Mouse (Mus musculus) embryonic facial prominence, embryonic 10.5 days (tissue): ENCODE results near the gene Foxd2. TPM values are rescaled to one million over a fixed set of nuclear protein-coding genes. Genes with fewer than 3 reads are reported as not detected.

Source experiments
- DNase-seq: peaks from one replicate; pipeline ENCODE4 v3.0.0-alpha.2; 2017; ENCODE audit warnings: low spot score
- H3K27ac ChIP-seq: fragments of 300-500 bp; sonication (generic); replicated peaks from 2 replicates; pipeline ENCODE4 v1.5.1; 2016; ENCODE audit warnings: mild to moderate bottlenecking
- H3K27me3 ChIP-seq: fragments of 300-500 bp; sonication (generic); replicated peaks from 2 replicates; pipeline ENCODE4 v1.6.1; 2016; ENCODE audit warnings: low read depth, mild to moderate bottlenecking; ENCODE audit not compliant: poor library complexity, severe bottlenecking
- H3K36me3 ChIP-seq: fragments of 300-500 bp; sonication (generic); replicated peaks from 2 replicates; pipeline ENCODE4 v1.6.1; 2016; ENCODE audit warnings: mild to moderate bottlenecking, moderate library complexity
- H3K4me1 ChIP-seq: fragments of 300-500 bp; sonication (generic); 2 replicates; pipeline ENCODE4 v1.6.1; 2016
- H3K4me3 ChIP-seq: fragments of 300-500 bp; sonication (generic); 2 replicates; pipeline ENCODE4 v1.5.1; 2016; ENCODE audit warnings: mild to moderate bottlenecking, moderate library complexity
- H3K9me3 ChIP-seq: fragments of 300-500 bp; sonication (generic); 2 replicates; pipeline ENCODE4 v1.6.1; 2016; ENCODE audit warnings: mild to moderate bottlenecking
- WGBS: fragments of 180-500 bp; shearing (Covaris S2); methylation state at CpG from one replicate; pipeline ENCODE4 v1.1.7; 2016; 5-methylcytosine and 5-hydroxymethylcytosine counted together
- polyA plus RNA-seq: library from polyadenylated mRNA; unstranded; fragments of >200 nt; fragmentation: Nextera tagmentation; extraction: Ambion mirVana; gene quantifications from 2 replicates; pipeline ENCODE4 v1.2.1, GENCODE M21; 2016

Gene Foxd2
- polyA plus RNA-seq, 1 experiment from 2014 or later, result 4.8 TPM

DNA sequence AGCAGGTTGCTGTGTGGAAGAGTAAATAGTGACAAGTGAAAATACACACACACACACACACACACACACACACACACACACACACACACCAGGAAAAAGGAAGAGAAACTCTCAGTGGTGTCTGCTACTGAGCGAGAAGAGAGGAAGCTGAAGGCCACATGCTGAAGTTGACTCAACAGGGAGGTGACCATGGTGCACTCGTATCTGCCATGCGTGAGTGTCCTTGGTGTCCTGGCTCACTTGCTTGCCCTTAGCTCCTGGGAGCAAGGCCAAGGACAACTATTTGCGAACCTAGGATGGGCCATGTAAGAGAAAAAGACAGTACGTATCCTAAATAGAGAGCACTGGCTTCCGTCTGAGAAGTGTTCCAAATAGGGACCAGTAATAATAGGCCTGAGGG is 25.5 kb upstream of the Foxd2 start:
- DNase-seq, result peak; percentile 7
- no peak overlapping the region for H3K4me3 ChIP-seq
- H3K36me3 ChIP-seq, result no peaks in the 10 kb centered on the region
- peaks cover 24% of the 10 kb centered on the region for H3K4me1 ChIP-seq
- H3K27me3 ChIP-seq, result peaks cover 96% of the 10 kb centered on the region
- H3K9me3 ChIP-seq, result no peaks in the 10 kb centered on the region
- no peak overlapping the region for H3K27ac ChIP-seq
- WGBS, result 86% methylated on average over 6 of the region's 6 CpGs

DNA sequence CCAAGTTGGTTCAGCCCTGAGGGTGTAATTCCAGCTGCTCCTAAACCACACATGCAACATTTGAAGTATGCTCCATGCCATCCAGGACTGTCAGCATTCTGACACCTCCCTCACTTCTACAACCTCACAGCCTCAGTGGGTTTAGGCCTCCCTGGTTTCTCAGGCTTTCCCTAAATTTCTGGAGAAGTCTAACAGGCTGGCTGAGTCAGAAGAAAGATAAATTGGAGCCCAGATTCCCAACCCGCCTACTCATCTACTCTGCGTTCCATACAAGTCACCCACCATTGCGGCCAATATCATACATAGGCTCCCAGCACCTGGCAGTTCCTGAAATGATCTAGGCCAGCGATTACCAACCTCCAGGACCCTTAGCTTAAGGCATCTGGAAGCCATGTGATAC is 24.1 kb upstream of the Foxd2 start:
- no peaks in the 10 kb centered on the region for H3K36me3 ChIP-seq
- H3K27ac ChIP-seq, result no peak overlapping the region
- WGBS, result 81% methylated on average over 4 of the region's 4 CpGs
- H3K4me3 ChIP-seq, result no peak overlapping the region
- peaks cover 26% of the 10 kb centered on the region for H3K4me1 ChIP-seq
- no peak for DNase-seq
- H3K27me3 ChIP-seq, result peaks cover 96% of the 10 kb centered on the region
- H3K9me3 ChIP-seq, result no peaks in the 10 kb centered on the region

DNA sequence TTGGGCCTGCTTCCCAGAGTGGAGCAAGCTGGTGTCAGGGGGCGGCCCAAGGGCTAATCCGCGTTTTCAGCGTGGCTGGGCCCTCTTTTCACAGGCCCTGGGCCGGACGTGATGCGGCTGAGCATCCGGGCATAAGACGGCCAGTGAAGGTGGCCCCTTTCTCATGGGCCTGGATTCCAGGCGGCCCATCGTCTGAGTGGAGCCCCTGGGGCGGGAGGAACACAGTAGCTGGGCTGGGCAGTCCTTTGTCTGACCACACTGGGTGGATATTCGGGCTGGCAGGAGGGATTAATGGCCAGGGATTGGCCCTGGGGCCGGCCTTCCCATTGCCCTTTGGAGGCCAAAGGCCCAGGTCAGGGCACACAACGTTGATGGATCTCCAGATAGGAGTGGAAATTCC is 20.5 kb upstream of the Foxd2 start:
- Histone ChIP-seq H3K9me3 (no peaks in the 10 kb centered on the region), H3K27ac (no peak overlapping the region), H3K27me3 (peaks cover 99% of the 10 kb centered on the region), H3K4me1 (peaks cover 38% of the 10 kb centered on the region), H3K4me3 (no peak overlapping the region), H3K36me3 (no peaks in the 10 kb centered on the region)
- no peak for DNase-seq
- WGBS, result 18% methylated on average over 15 of the region's 15 CpGs

DNA sequence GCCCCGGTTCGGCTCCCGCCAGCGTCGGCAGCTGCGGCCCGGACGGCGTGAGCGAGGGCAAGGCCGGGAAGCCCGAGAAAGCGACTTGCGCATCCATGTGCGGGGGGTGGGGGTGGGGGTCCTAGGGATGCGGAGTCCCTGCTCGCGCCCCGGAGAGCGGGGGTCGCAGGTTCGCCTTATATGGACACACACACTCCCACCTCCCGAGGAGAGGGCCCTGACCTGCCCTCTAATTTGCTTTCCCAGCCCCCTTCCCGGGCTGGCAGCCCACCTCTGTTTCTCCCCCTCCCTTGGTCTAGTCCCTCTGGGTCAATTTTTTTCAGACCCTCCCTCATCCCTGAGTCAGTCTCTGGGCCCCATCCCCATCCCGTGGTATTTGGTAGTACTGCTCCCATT is 17.2 kb upstream of the Foxd2 start, which contains the start of gene Foxe3:
Foxe3 (minus strand) TSS at position 97 of the 396 bp plus-strand sequence.
- H3K4me1 ChIP-seq, result peaks cover 28% of the 10 kb centered on the region
- peaks cover 96% of the 10 kb centered on the region for H3K27me3 ChIP-seq
- peak; percentile 54 for DNase-seq
- H3K36me3 ChIP-seq, result no peaks in the 10 kb centered on the region
- peak within 1 kb of the TSS; percentile 60 for H3K4me3 ChIP-seq
- WGBS, result 1% methylated on average over 25 of the region's 25 CpGs
- H3K9me3 ChIP-seq, result no peaks in the 10 kb centered on the region
- peak within 1 kb of the TSS; percentile 77 for H3K27ac ChIP-seq

DNA sequence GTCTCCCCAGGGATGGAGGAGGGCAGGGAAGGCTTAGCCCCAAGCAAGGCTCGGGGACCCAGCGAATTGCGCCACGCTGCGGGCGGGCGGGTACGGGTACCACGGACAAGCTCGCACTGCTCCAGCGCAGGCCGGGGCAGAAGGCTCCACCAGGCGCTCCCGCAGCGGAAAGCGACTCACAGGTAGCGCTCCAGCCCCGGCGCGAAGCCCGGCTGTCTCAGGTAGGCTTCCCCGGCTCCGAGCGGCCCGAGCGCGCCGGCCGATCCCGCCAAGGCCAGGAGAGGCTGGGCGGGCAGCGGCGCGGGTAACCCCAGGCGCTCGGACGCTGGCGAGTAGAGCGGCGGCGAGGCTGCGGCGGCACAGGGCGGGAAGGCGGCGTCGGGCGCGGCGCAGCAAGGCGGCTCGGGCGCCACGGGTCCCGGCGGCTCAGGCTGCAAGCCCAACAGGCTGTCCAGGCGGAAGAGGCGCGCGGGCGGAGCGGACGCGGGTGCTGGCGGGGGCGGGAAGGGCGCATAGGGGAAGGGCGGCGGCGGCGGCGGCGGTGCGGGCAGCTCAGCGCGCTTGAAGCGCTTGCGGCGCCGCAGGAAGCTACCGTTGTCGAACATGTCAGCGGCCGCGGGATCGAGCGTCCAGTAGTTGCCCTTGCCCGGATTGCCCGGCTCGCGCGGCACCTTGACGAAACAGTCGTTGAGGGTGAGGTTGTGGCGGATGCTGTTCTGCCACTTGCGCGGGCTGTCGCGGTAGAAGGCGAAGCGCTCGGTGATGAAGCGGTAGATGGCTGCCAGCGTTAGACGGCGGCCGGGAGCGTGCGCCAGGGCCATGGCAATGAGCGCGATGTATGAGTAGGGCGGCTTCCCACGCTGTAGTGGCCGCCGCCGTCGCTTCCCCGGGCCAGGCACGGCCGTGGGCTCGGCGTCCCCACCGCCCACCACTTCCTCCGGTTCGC is 16.6 kb upstream of the Foxd2 start:
- H3K4me1 ChIP-seq, result peaks cover 25% of the 10 kb centered on the region
- DNase-seq, result peak; percentile 75
- H3K4me3 ChIP-seq, result peak overlapping the region; percentile 60
- H3K27me3 ChIP-seq, result peaks cover 95% of the 10 kb centered on the region
- H3K36me3 ChIP-seq, result no peaks in the 10 kb centered on the region
- peak overlapping the region; percentile 77 for H3K27ac ChIP-seq
- under 1% methylated on average over 125 of the region's 125 CpGs for WGBS
- no peaks in the 10 kb centered on the region for H3K9me3 ChIP-seq

DNA sequence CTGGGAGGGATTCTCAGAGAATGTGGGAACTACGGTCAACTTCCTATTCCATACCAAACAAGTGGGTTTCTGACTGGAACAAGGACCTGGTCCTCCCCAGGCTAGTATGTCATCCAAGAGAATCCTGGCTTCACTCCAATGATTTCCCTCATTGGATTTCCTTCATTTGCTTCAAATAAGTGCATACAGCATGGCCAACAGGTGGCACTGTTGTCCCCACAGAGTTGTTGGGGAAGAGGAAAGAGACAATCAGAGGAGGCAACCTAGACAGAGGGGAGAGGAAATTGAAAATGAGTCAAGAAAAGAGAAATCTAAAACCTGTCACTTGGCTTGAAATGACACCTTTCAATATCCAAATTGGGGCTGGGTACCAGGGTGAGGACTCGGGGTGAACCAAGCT is 8.4 kb upstream of the Foxd2 start:
- DNase-seq, result peak; percentile 66
- 44% methylated on average over 2 of the region's 2 CpGs for WGBS
- H3K27ac ChIP-seq, result no peak overlapping the region
- no peaks in the 10 kb centered on the region for H3K9me3 ChIP-seq
- peaks cover 87% of the 10 kb centered on the region for H3K27me3 ChIP-seq
- H3K36me3 ChIP-seq, result no peaks in the 10 kb centered on the region
- H3K4me3 ChIP-seq, result no peak overlapping the region
- peaks cover 18% of the 10 kb centered on the region for H3K4me1 ChIP-seq

DNA sequence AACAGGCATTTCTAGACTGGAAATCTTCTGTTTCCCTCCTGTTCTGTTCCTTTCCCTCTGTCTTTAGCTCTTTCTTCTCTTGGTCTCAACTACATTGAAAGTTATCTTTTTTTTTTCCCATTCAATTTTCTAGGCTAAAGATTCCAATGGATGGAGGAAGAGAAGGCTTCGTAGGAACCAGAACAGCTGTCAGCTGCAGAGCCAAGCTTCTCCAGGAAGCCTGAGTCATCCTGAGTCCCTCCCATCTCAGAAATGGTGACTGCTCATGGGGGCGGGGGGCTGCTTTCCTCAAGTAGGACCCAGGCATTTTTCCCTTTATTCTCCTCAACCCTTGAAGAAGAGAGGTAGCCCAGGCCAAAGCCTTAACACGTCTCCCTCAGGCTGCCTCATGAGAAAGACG is 7.4 kb upstream of the Foxd2 start:
- H3K4me3 ChIP-seq, result no peak overlapping the region
- H3K36me3 ChIP-seq, result no peaks in the 10 kb centered on the region
- no peaks in the 10 kb centered on the region for H3K9me3 ChIP-seq
- H3K27me3 ChIP-seq, result peaks cover 88% of the 10 kb centered on the region
- DNase-seq, result no peak
- WGBS, result 53% methylated on average over 4 of the region's 4 CpGs
- no peak overlapping the region for H3K27ac ChIP-seq
- peaks cover 25% of the 10 kb centered on the region for H3K4me1 ChIP-seq

DNA sequence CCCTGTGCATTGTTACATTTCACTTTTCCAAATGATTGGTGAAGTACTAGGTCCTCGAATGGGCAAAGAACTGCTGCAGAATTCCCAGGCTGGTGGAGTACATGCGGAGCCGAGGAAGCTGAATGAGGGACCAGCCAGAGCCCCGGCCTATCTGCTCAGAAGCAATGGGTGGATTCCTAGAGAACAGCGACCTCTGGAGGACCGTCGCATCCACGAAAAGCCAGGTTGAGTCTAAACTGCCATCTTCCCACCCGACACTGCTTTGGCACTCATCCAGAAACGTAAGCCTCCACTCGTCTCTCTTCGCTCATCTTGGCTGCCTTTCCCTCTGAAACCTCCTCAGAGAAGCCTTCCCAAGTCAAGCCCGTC is 4.9 kb upstream of the Foxd2 start:
- H3K9me3 ChIP-seq, result no peaks in the 10 kb centered on the region
- H3K27ac ChIP-seq, result no peak overlapping the region
- peaks cover 94% of the 10 kb centered on the region for H3K27me3 ChIP-seq
- 2% methylated on average over 13 of the region's 13 CpGs for WGBS
- H3K4me1 ChIP-seq, result peaks cover 44% of the 10 kb centered on the region
- no peaks in the 10 kb centered on the region for H3K36me3 ChIP-seq
- DNase-seq, result peak; percentile 84
- H3K4me3 ChIP-seq, result peak overlapping the region; percentile 45; the same call in 1 of the 2 replicates

DNA sequence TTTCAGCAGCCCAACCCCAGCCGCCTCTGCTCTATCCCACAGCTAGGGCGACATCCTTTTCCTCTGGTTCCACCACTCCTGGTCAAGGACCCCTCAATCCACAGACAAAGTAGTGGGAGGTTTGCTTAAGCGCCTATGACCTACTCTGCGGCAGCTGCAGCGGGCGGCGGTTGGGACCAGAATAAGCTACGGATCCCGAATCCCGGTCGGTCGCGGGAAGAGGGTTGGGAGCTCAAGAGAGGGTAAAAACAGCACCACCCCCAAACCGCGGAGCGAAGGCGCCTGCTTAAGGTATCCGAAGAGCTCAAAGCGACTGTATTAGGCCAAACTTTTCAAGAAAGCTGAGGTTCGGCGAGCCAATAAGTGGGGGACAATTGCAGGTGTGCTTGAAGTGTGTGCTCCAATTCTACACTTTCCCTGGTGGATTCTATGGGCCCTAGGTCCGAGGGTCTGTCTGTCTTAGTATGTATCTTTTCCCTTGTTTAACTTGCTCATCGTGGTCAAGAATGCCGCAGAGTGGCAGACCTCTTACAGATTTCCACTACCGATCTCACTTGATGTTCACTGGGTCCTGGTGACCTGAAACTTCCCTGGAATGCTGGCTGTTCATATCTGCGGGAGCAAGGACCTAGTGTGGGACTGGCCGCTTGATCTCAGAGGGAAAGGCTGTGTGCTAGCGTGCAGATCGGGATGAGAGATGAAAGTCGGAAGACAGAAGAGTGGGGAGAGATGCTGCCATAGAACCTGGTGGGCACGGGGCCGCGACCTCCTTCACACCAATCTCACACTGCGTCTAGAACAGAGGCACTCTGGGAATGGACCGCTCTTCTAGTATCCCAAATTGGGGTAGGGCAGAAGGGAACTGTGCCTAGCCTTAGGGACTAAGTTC is 4.3 kb upstream of the Foxd2 start:
- no peaks in the 10 kb centered on the region for H3K36me3 ChIP-seq
- peak overlapping the region; percentile 45 for H3K4me3 ChIP-seq
- H3K4me1 ChIP-seq, result peaks cover 51% of the 10 kb centered on the region
- WGBS, result 5% methylated on average over 35 of the region's 35 CpGs
- H3K9me3 ChIP-seq, result no peaks in the 10 kb centered on the region
- peaks cover 98% of the 10 kb centered on the region for H3K27me3 ChIP-seq
- peak; percentile 59 for DNase-seq
- no peak overlapping the region for H3K27ac ChIP-seq

DNA sequence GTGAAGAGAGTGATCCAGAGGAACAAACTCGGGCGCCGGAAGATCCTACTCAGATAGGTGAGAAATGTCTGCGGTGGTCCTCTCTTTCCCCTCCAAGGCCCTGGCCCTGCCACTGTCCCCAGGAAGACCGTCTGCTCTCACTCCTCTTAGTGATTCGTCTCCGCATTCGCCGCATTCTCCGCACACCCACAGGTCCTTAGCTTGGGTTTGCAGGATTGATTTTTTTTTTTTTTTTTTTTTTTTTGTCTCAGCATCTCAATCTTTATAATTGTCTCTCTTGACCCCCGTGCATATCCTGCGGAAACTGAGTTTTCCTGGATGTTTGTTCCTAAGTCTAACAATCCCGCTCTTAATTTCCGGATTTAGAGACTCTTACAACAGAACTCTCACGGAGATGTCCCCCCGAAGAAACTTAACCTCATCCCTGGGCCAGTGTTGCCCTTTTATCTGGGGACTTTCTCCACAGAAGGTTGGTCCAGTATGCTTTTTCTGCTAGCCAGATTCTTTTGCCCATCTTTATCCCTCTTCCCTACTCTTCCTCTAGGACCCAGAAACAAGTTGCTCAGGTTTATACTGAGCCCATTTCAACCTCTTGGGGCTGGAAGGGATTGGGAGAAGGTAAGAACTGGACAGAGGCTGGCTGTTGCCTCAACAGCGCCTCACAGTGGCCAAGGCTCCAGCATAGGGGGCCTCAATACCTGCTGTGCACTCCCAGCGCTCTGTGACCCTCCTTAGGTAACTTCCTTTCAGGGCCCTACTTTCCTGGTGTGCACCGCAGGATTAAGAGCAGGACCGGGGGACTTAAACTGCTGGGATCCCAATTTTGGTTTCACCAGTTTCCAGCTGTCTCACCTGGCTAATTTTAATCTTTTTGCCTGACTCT is 1.2 kb upstream of the Foxd2 start:
- peaks cover 76% of the 10 kb centered on the region for H3K4me1 ChIP-seq
- no peaks in the 10 kb centered on the region for H3K9me3 ChIP-seq
- H3K27me3 ChIP-seq, result peaks cover 100% of the 10 kb centered on the region
- no peaks in the 10 kb centered on the region; the same call in 1 of the 2 replicates for H3K36me3 ChIP-seq
- under 1% methylated on average over 20 of the region's 20 CpGs for WGBS
- peak overlapping the region; percentile 92 for H3K27ac ChIP-seq
- H3K4me3 ChIP-seq, result peak overlapping the region; percentile 75
- DNase-seq, result peak; percentile 87

DNA sequence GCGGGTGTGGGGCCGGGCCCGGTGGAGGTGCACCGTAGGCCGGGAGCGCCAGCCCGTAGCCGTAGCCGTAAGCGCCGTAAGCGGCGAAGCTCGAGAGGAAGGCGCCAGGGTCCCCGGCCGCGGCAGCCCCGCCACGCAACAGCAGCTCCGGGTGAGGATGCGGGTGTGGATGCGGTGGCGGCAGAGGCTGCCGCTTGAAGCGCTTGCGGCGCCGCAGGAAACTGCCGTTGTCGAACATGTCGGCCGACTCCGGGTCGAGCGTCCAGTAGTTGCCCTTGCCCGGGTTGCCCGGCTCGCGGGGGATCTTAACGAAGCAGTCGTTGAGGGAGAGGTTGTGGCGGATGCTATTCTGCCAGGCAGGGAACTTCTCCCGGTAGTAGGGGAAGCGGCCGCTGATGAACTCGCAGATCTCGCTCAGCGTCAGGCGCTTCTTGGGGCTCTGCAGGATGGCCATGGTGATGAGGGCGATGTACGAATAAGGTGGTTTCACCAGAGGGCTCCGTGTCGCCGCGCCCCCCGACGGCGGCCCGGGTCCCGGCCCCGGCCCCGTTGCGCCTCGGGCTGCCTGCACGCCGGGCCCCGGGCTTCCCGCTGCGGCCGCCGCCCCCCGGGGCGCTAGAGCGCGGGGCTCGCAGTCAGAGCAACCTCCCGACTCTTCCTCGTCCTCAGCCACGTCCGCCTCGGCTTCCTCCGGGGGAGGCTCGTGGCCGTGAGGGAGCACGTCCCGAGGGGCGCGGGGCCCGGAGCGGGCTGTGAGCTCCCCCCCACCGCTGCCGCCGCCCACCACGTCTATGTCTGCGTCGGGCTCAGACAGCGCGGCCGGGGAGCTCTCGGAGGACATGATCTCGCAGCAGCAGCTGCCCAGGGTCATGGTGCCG is 483 bp downstream of the Foxd2 start:
- Histone ChIP-seq H3K4me1 (peaks cover 80% of the 10 kb centered on the region), H3K36me3 (no peaks in the 10 kb centered on the region; the same call in 1 of the 2 replicates), H3K9me3 (no peaks in the 10 kb centered on the region), H3K27me3 (peaks cover 100% of the 10 kb centered on the region), H3K27ac (peak overlapping the region; percentile 92), H3K4me3 (peak overlapping the region; percentile 75)
- WGBS, result under 1% methylated on average over 103 of the region's 103 CpGs
- DNase-seq, result peak; percentile 72
